Mouse (Mus musculus): Measurements from ENCODE around the gene Brca1.
"Not testable (repeated sequence)": the region's sequence is repeated elsewhere in the genome, so short reads cannot be mapped to it uniquely, and the experiment has no call there.

Gene Brca1

GRCm38 (mm10) chr11:101446860-101447259 lies 104.9 kb downstream of the Brca1 start:
- not testable (repeated sequence) for DNase-seq

GRCm38 (mm10) chr11:101446319-101446718 lies 105.4 kb downstream of the Brca1 start:
- no peak for DNase-seq

DNA sequence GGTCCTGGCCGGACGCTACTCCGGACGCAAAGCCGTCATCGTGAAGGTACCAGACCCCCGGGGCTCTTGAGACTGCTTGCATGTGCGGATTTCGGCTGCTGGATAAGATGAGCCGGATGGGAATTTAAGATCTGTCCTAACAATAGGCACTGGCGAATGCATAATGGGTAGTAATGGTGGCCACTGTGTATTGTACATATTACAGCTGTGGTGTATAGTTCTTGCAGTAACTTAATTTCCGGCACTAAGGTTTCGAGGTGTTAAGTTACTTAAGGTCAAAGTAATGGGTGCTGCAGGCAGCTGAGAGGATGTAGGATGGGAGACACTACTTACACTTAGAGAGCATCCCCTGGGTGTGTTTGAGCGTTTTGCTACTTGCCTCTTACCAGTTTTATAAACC lies 109.0 kb downstream of the Brca1 start:
- no peak for DNase-seq

- DNase-seq, result peak; percentile 100
These were observed 109.5 kb downstream of the Brca1 start, which contains the start of gene Rpl27 for GRCm38 (mm10) chr11:101442127-101442693. Gene Rpl27, plus strand, starts transcription at chr11:101442298.

- DNase-seq, result not testable (repeated sequence)
These were observed 110.2 kb downstream of the Brca1 start for GRCm38 (mm10) chr11:101441450-101442126.
